Mouse (Mus musculus): ENCODE measurements around the gene Orc5.

- TF ChIP-seq CTCF (IDR thresholded peaks at IDR 0.05; ENCODE audit: insufficient read depth, low read depth, low read length) (no peak), POLR2A (IDR thresholded peaks at IDR 0.05; ENCODE audit: insufficient read depth, low read depth, low read length) (no peak)
Observed at GRCm38 (mm10) chr5:22519708-22520107, 30.5 kb downstream of the Orc5 start.
